Mouse (Mus musculus) retina, postnatal 1 day (tissue): ENCODE data around the gene Ptpn11.
A peak's percentile ranks its signal among the peaks of the same experiment; 100 is the strongest.

Experiments used
- DNase-seq: peaks from one replicate; pipeline ENCODE4 v3.0.0-alpha.2; 2012

The Ptpn11 gene

GRCm38 (mm10) chr5:121122036-121122435 is 69.2 kb downstream of the Ptpn11 start:
- no peak for DNase-seq

GRCm38 (mm10) chr5:121119331-121120034 is 71.7 kb downstream of the Ptpn11 start:
- no peak for DNase-seq

GRCm38 (mm10) chr5:121118345-121118744 is 72.9 kb downstream of the Ptpn11 start:
- no peak for DNase-seq

GRCm38 (mm10) chr5:121116941-121117340 is 74.3 kb downstream of the Ptpn11 start:
- DNase-seq: no peak

- DNase-seq: peak; percentile 62
Observed at GRCm38 (mm10) chr5:121115391-121116157, 75.6 kb downstream of the Ptpn11 start.

DNA sequence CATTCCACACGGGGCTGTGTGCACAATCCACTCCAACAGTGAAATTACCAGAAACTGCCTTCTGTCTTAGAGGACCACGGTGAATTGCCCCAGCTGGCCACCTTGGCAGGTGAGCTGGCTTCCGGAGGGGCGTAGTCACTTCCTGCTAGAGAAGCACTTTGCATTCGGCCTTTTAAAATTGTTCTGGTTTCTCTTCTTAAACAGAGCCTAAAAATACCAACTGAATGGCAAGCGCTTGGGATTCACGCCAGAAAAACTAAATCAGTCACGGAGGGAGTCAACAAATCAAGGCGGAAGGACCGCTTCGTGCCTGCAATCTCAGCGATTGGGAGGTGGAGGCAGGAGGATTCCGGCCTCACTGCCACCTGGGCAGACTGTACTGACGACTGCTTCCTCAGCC is 77.0 kb downstream of the Ptpn11 start:
- no peak for DNase-seq

- peak; percentile 31 for DNase-seq
Observed at GRCm38 (mm10) chr5:121112390-121112789, 78.8 kb downstream of the Ptpn11 start.

GRCm38 (mm10) chr5:121111106-121111915 is 79.9 kb downstream of the Ptpn11 start:
- DNase-seq: no peak

- DNase-seq: no peak
Observed at GRCm38 (mm10) chr5:121109185-121109584, 82.0 kb downstream of the Ptpn11 start.

- no peak for DNase-seq
Observed at GRCm38 (mm10) chr5:121106913-121107312, 84.3 kb downstream of the Ptpn11 start.

DNA sequence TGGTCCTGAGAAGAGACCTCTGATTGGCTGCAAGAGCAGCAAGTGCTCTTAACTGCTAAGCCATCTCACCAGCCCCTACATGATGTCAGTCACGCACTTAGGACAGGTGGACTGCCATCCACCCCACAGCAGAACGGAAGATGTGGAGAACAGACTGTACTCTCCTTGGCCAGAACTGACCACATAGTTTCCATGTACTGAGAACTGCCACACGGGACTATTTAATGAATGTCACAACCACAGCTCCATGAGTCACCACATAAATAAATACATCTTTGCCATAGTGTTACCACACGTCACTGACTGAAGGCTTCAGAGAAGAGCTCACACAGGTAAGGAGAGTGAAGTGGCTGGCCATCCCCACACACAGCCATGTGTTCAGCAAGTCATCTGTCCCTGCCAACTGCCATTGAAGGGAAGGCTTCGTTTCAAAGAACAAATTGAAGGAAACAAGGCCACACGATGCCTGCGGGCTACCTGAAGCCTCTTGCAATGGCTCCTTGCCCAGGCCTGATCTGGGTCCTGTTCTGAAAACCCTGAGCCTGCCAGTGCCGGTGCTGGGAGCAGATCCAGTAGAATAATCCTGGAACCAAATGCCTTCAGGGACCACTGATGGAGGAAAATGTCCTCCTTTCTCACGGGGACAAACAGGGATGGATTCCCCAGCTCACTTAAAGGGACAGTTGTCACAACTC is 90.2 kb downstream of the Ptpn11 start:
- no peak for DNase-seq

DNA sequence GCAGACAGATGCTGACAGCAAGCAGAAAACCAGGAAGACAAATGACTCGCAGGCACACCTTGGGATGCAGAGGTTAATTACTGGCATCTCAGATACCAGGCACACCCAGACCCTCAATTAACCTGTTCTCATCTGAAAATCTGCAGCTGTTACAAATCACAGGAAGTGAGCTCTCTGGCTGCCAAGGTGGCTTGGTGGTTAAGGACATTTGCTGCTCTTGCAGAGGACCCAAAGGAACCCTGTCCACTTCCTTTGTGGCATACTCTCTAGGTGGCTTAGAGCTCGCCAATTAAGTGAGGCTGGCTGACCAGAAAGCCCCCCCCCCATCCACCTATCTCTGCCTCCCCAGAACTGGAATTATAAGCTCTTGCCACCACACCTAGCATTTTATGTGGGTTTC is 91.1 kb downstream of the Ptpn11 start:
- no peak for DNase-seq

DNA sequence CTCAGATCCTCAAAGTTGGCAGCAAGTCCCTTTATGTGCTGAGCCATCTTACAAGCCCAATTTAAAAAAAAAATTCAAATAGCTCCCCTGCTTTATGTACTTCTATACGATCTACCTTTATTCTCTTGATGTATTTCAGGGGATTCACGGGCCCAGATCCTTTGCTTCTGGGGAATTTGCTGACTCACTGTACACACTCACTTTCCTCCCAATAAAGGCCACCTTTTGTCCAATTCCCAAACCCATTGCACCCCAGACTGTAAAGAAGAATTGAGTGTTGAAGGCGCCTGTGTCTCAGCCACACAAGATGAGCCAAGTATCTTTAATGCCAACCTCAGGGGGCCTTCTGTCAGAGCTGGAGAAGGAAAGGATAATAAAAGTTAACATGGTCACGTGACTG is 93.2 kb downstream of the Ptpn11 start:
- DNase-seq: no peak

GRCm38 (mm10) chr5:121096744-121097143 is 94.5 kb downstream of the Ptpn11 start:
- DNase-seq: no peak

DNA sequence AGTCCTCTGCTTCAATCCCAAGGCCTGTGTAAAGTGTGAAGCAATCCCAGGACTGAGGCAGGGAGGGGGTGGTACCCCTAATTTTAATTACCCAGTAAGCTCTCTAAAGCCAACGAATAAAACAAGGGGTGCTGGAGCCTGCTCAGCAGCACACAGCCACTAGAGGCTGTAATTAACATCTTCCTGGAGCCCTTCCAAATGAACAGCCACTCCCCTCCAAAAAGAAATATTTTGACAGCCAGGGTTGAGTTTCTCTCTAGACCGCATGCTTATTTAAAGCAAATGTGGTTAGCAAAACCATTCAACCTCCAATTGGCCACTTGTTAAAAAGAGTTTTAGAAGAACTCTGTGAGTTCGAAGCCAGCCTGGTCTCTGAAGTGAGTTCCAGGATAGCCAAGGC is 97.9 kb downstream of the Ptpn11 start:
- DNase-seq: no peak

GRCm38 (mm10) chr5:121089660-121090059 is 101.5 kb downstream of the Ptpn11 start:
- DNase-seq: peak; percentile 48

- no peak for DNase-seq
Observed at GRCm38 (mm10) chr5:121087733-121088132, 103.5 kb downstream of the Ptpn11 start.

GRCm38 (mm10) chr5:121082605-121083004 is 108.6 kb downstream of the Ptpn11 start:
- DNase-seq: no peak

GRCm38 (mm10) chr5:121081754-121082153 is 109.4 kb downstream of the Ptpn11 start:
- DNase-seq: no peak
